Mouse (Mus musculus) midbrain, embryonic 12.5 days (tissue): ENCODE results near the gene Mei1. TPM values are rescaled to one million over a fixed set of nuclear protein-coding genes. Genes with fewer than 3 reads are reported as not detected.

Experiments
- ATAC-seq: fragments of 200-750 bp; cut with Nextera tagmentation; 2 replicates; pipeline ENCODE4 v1.8.0; 2017; ENCODE audit warnings: low read depth, moderate TSS enrichment, moderate library complexity; ENCODE audit not compliant: low FRiP score
- H3K27ac ChIP-seq: fragments of 300-500 bp; sonication (generic); replicated peaks from 2 replicates; pipeline ENCODE4 v1.5.1; 2016; ENCODE audit warnings: mild to moderate bottlenecking
- H3K27me3 ChIP-seq: fragments of 300-500 bp; sonication (generic); 2 replicates; pipeline ENCODE4 v1.6.1; 2016; ENCODE audit warnings: mild to moderate bottlenecking
- H3K36me3 ChIP-seq: fragments of 300-500 bp; sonication (generic); 2 replicates; pipeline ENCODE4 v1.6.1; 2016
- H3K4me1 ChIP-seq: fragments of 300-500 bp; sonication (generic); 2 replicates; pipeline ENCODE4 v1.6.1; 2016
- H3K4me2 ChIP-seq: fragments of 300-500 bp; sonication (generic); replicated peaks from 2 replicates; pipeline ENCODE4 v1.6.1; 2016; ENCODE audit warnings: mild to moderate bottlenecking, moderate library complexity
- H3K4me3 ChIP-seq: fragments of 300-500 bp; sonication (generic); 2 replicates; pipeline ENCODE4 v1.5.1; 2016; ENCODE audit warnings: mild to moderate bottlenecking
- H3K9ac ChIP-seq: fragments of 300-500 bp; sonication (generic); replicated peaks from 2 replicates; pipeline ENCODE4 v1.6.1; 2016; ENCODE audit warnings: mild to moderate bottlenecking, moderate library complexity
- H3K9me3 ChIP-seq: fragments of 300-500 bp; sonication (generic); 2 replicates; pipeline ENCODE4 v1.6.1; 2016; ENCODE audit warnings: mild to moderate bottlenecking
- WGBS: fragments of 180-500 bp; shearing (Covaris S2); methylation state at CpG from one replicate; pipeline ENCODE4 v1.1.7; 2016; 5-methylcytosine and 5-hydroxymethylcytosine counted together
- polyA plus RNA-seq: library from polyadenylated mRNA; unstranded; fragments of >200 nt; fragmentation: Nextera tagmentation; extraction: Ambion mirVana; gene quantifications from 2 replicates; pipeline ENCODE4 v1.2.1, GENCODE M21; 2016

The Mei1 gene
- polyA plus RNA-seq, 1 experiment from 2014 or later: 0.05 TPM

DNA sequence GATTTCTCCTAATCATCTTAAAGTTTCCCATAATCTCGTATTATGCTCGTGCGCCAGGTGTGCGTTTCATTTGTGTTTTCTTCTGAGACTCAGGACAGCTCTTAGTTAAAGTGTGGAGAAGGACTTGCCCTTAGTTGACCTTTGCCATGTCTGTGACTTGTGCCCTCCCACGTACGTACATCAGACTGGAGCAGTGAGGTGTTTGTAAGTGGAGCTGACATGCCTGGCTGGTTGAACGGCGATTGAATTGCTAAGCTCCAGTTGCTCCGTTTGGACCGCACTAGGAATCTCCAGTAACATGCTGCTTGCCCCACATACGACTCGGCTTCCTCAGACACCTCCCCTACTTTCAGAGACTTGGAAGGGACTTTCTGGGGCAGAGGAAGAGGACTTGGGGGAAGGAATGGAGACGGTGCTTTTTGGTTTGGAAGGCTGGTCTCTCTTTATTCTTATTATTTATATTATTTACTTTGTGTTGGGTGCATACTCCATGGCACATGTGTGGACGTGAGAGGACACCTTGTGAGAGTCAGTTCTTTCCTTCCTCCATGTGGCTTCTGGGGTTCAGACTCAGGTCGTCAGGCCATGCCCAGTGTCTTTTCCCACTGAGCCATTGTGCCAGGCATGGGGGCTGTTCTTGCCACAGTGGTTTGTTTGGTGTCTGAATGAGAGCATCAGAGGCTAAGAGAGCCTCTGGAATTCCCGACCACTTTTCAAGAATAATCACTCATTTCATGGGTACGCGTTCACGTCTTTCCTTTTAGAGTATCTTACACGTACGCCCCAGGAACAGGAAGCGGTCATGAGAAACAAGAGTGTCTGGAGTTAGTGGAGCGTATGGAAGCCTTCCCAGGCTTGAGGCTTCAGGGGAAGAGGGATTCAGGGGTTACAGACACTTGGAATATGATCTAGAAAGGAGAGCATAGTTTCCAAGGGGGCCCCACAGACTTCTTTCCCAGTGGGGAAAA, 97.7 kb downstream of the Mei1 start:
- 59% methylated on average over 23 of the region's 23 CpGs for WGBS
- H3K27me3 ChIP-seq: no peaks in the 10 kb centered on the region
- peak overlapping the region; percentile 36; the same call in 1 of the 2 replicates for H3K27ac ChIP-seq
- H3K4me1 ChIP-seq: peaks cover 37% of the 10 kb centered on the region
- no peak overlapping the region for H3K9ac ChIP-seq
- 0 out of 2 replicates have a peak overlapping the region, but pooled peaks have one; percentile 7 for H3K4me2 ChIP-seq
- ATAC-seq: no peak
- peaks cover 29% of the 10 kb centered on the region for H3K36me3 ChIP-seq
- H3K9me3 ChIP-seq: no peaks in the 10 kb centered on the region
- no peak overlapping the region for H3K4me3 ChIP-seq

DNA sequence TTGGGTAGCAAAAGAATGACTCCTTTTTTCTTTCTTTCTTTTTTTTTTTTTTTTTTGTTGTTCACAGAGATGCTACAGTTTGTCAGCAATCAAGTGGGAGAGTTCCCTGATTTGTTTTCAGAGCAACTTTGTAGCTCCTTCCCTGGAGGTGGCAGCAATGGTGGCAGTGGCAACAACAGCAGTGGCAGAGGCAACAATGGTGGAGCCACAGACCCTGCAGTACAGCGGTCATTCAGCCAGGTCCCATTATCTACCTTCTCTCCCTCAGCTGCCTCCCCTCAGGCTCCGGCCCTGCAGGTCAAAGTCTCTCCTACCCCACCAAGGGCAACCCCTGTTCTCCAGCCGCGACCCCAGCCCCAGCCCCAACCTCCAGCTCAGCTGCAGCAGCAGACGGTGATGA, 99.9 kb downstream of the Mei1 start:
- H3K9me3 ChIP-seq: no peaks in the 10 kb centered on the region
- no peak overlapping the region for H3K4me3 ChIP-seq
- no peak overlapping the region for H3K27ac ChIP-seq
- peaks cover 50% of the 10 kb centered on the region for H3K36me3 ChIP-seq
- peaks cover 24% of the 10 kb centered on the region for H3K4me1 ChIP-seq
- no peaks in the 10 kb centered on the region for H3K27me3 ChIP-seq
- 85% methylated on average over 5 of the region's 5 CpGs for WGBS
- ATAC-seq: no peak
- H3K9ac ChIP-seq: no peak overlapping the region
- H3K4me2 ChIP-seq: no peak overlapping the region

DNA sequence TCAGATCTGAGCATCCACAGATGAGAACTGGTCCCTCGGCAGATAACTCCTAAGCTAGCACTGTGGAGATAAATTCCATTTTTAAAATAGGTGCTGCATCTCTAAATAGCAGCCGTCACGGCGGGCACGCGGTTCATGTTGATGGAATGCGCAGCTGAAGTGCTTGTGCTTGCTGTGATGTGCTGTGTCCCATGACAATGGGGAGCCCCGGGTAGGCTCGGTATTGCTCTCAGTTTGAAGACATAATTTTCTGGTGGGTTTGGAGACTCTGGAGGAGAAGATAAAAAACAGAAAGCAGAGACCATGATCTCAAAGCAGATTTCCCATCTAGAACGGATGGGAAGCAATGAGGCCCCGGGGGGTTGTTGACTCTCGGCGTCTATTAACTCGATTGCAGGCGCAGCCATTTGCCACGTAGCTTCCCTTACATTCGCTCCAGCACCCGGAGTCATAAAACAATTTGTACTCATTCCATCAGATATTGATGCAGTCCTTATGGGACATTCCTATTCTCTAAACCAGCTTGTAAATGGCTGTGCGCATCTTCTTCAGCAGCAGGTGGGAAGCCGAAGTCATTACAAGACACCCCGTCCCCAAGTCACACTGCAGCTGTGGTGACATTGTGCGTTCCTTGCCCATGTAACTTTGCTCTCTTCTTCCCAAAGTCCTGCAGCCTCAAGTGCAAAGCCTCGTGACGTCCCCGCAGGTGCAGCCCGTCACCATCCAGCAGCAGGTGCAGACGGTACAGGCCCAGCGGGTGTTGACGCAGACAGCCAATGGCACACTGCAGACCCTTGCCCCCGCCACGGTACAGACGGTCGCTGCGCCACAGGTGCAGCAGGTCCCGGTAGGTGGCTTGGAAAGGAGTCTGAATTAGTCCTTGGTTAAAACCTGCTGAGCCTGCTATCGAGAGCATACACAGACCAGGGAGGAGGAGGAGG, 100.9 kb downstream of the Mei1 start:
- Histone ChIP-seq H3K4me1 (peaks cover 21% of the 10 kb centered on the region), H3K27me3 (no peaks in the 10 kb centered on the region), H3K9me3 (no peaks in the 10 kb centered on the region), H3K4me2 (no peak overlapping the region), H3K27ac (no peak overlapping the region), H3K36me3 (peaks cover 60% of the 10 kb centered on the region), H3K9ac (no peak overlapping the region), H3K4me3 (no peak overlapping the region)
- ATAC-seq: no peak
- 87% methylated on average over 36 of the region's 36 CpGs for WGBS

DNA sequence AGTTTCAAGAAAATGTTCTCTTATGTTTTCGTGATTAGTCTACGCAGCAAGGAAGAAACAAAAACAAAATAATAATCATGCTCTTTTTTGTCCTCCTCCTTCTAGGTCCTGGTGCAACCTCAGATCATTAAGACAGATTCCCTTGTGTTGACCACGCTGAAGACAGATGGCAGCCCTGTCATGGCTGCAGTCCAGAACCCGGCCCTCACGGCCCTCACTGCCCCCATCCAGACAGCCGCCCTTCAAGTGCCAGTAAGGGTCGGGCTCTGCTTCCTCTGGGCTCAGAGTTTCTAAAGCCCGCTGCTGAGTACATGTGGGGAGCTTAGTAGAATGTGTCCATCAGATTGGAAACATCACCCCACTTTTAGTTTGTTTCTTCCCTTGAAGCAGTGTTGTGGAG, 102.9 kb downstream of the Mei1 start:
- no peak for ATAC-seq
- peaks cover 2% of the 10 kb centered on the region for H3K4me1 ChIP-seq
- no peak overlapping the region for H3K4me3 ChIP-seq
- H3K9me3 ChIP-seq: no peaks in the 10 kb centered on the region
- no peak overlapping the region for H3K4me2 ChIP-seq
- H3K9ac ChIP-seq: no peak overlapping the region
- peaks cover 78% of the 10 kb centered on the region for H3K36me3 ChIP-seq
- WGBS: 92% methylated on average over 8 of the region's 8 CpGs
- H3K27me3 ChIP-seq: no peaks in the 10 kb centered on the region
- H3K27ac ChIP-seq: no peak overlapping the region

DNA sequence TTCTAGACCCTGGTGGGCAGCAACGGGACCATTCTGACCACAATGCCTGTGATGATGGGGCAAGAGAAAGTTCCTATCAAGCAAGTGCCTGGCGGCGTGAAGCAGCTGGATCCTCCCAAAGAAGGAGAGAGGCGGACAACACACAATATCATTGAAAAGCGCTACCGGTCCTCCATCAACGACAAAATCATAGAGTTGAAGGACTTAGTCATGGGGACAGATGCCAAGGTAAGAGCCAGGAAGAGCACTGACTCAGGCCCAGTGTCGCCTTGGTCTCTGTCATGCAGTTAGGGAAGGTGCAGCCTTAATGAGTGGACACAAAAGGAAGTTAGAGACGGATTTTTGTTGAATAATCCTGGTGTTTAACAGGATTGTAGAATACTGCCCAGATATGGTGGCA, 105.3 kb downstream of the Mei1 start:
- peaks cover 97% of the 10 kb centered on the region for H3K36me3 ChIP-seq

More for the DNA sequence above, 105.3 kb downstream of the Mei1 start:
- H3K4me1 ChIP-seq: no peaks in the 10 kb centered on the region
- no peaks in the 10 kb centered on the region for H3K9me3 ChIP-seq
- H3K4me2 ChIP-seq: no peak overlapping the region
- WGBS: 95% methylated on average over 9 of the region's 9 CpGs
- H3K9ac ChIP-seq: no peak overlapping the region
- no peak overlapping the region for H3K4me3 ChIP-seq
- no peak for ATAC-seq
- H3K27ac ChIP-seq: no peak overlapping the region
- H3K27me3 ChIP-seq: no peaks in the 10 kb centered on the region

Other genes starting within 250 kb of the Mei1 start
- 20.9 and 22.2 TPM in 2 replicates for gene Tob2, start 211.2 kb upstream of the Mei1 start, polyA plus RNA-seq
- 129 and 133 TPM in 2 replicates for gene Phf5a, start 198.1 kb upstream of the Mei1 start, polyA plus RNA-seq
- gene Aco2, start 197.7 kb upstream of the Mei1 start, polyA plus RNA-seq: 170 and 177 TPM in 2 replicates
- gene Polr3h, start 143.8 kb upstream of the Mei1 start, polyA plus RNA-seq: 60.8 and 71.6 TPM in 2 replicates
- gene Csdc2, start 133.2 kb upstream of the Mei1 start, polyA plus RNA-seq: 38.0 and 40.2 TPM in 2 replicates
- 26.6 and 30.4 TPM in 2 replicates for gene Pmm1, start 109.1 kb upstream of the Mei1 start, polyA plus RNA-seq
- gene 1700029P11Rik, start 89.5 kb upstream of the Mei1 start, polyA plus RNA-seq: not detected in 2 replicates
- gene Xrcc6, start 82.2 kb upstream of the Mei1 start, polyA plus RNA-seq: 50.2 and 50.5 TPM in 2 replicates
- 39.9 and 43.0 TPM in 2 replicates for gene Desi1, start 36.1 kb upstream of the Mei1 start, polyA plus RNA-seq
- 183 and 196 TPM in 2 replicates for gene Snu13, start 22.4 kb upstream of the Mei1 start, polyA plus RNA-seq
- gene 4930407I10Rik, start 10.8 kb upstream of the Mei1 start, polyA plus RNA-seq: not detected in 2 replicates
- gene Ccdc134, start 57.9 kb downstream of the Mei1 start, polyA plus RNA-seq: 17.3 and 18.3 TPM in 2 replicates
- gene Srebf2, start 77.2 kb downstream of the Mei1 start, polyA plus RNA-seq: 274 and 276 TPM in 2 replicates
- 0.73 and 0.80 TPM in 2 replicates for gene Shisa8, start 142.8 kb downstream of the Mei1 start, polyA plus RNA-seq
- gene Tnfrsf13c, start 154.4 kb downstream of the Mei1 start, polyA plus RNA-seq: 0.37 TPM in 1 of 2 replicates, not detected in the other
- gene Cenpm, start 174.8 kb downstream of the Mei1 start, polyA plus RNA-seq: 60.1 and 61.9 TPM in 2 replicates
- gene 1500009C09Rik, start 182.4 kb downstream of the Mei1 start, polyA plus RNA-seq: 2.6 and 3.3 TPM in 2 replicates
- gene Sept3, start 204.9 kb downstream of the Mei1 start, polyA plus RNA-seq: 237 and 291 TPM in 2 replicates
- 0.13 TPM in 1 of 2 replicates, not detected in the other for gene Wbp2nl, start 229.0 kb downstream of the Mei1 start, polyA plus RNA-seq